Mouse (Mus musculus) E14TG2a.4 (cell line): ENCODE results near the gene Chd3.

Experiments used
- CTCF ChIP-seq: conservative IDR thresholded peaks from 2 replicates; pipeline ENCODE4 v1.5.1; 2014; ENCODE audit warnings: low read length
- NANOG ChIP-seq: IDR thresholded peaks from 2 replicates; pipeline ENCODE4 v1.6.1; 2014; ENCODE audit warnings: borderline replicate concordance, low read length, mixed read lengths
- POU5F1 ChIP-seq: IDR thresholded peaks from 2 replicates; pipeline ENCODE4 v1.6.1; 2014; ENCODE audit warnings: low read length, borderline replicate concordance

- TF ChIP-seq CTCF (no peak), NANOG (no peak), POU5F1 (no peak)
Observed at GRCm38 (mm10) chr11:69396772-69397171, 27.6 kb upstream of the Chd3 start.
